Mouse (Mus musculus) C2C12 (cell line): ENCODE measurements around the gene Gm21988.

ENCODE experiments used
- CEBPB ChIP-seq: IDR thresholded peaks from one replicate; pipeline ENCODE4 v1.6.1; 2011; ENCODE audit warnings: low read depth, mild to moderate bottlenecking, control low read depth, moderate library complexity
- CTCF ChIP-seq: IDR thresholded peaks from one replicate; pipeline ENCODE4 v1.5.1; 2011; ENCODE audit not compliant: control insufficient read depth, insufficient read depth, insufficient read length
- FOSL1 ChIP-seq: IDR thresholded peaks from one replicate; pipeline ENCODE4 v1.8.0; 2011; ENCODE audit warnings: mild to moderate bottlenecking, low read length; ENCODE audit not compliant: poor library complexity, insufficient read depth, severe bottlenecking
- MAX ChIP-seq: IDR thresholded peaks from one replicate; pipeline ENCODE4 v1.6.1; 2011; ENCODE audit warnings: mild to moderate bottlenecking, control low read depth
- MYOD1 ChIP-seq: IDR thresholded peaks from one replicate; pipeline ENCODE4 v1.6.1; 2011; ENCODE audit warnings: low read depth; ENCODE audit not compliant: control insufficient read depth, insufficient read length
- MYOG ChIP-seq: IDR thresholded peaks from one replicate; pipeline ENCODE4 v1.6.1; 2011; ENCODE audit not compliant: control insufficient read depth, insufficient read length; ENCODE audit errors: extremely low read depth
- USF1 ChIP-seq: IDR thresholded peaks from one replicate; pipeline ENCODE4 v1.6.1; 2011; ENCODE audit warnings: low read depth, mild to moderate bottlenecking, control low read depth, moderate library complexity

GRCm38 (mm10) chr11:70212423-70212822 lies 27.2 kb downstream of the Gm21988 start, which contains the start of gene Slc16a11:
- TF ChIP-seq MYOG (no peak), CEBPB (no peak), CTCF (no peak), MAX (no peak), MYOD1 (no peak), FOSL1 (no peak), USF1 (no peak)
